Mouse (Mus musculus): ENCODE measurements around the gene Traf3. TPM values are rescaled to one million over a fixed set of nuclear protein-coding genes. Genes with fewer than 3 reads are reported as not detected.

Traf3 gene
- total and polyA plus RNA-seq, 2 experiments from 2014 or later = 13.7 to 40.8 TPM

DNA sequence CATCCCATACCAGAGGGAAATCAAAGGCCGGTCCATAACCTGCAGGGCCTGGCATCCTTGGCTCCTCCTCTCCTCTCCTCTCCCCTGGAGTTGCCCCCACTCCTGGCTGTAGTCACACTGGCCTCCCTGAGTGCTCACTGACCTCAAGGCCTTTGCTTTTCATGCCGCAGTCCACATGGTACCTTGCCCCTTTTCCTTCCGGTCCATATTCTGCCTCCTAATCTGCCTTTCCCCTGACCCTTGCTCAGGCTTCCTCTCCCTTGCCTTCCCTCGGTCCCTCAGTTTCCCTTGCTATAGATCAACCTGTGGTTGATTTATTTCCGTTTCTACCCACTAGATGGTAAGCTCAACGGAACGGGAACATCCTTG, 4.2 kb upstream of the Traf3 start:
- no peak for ATAC-seq
- peak overlapping the region; percentile 37 for H3K9ac ChIP-seq (replicated peaks; ENCODE audit: low read length)
- peaks cover 24% of the 10 kb centered on the region; the same call in 1 of the 2 replicates for H3K4me1 ChIP-seq (ENCODE audit: insufficient read depth, low read length)
- H3K4me3 ChIP-seq (ENCODE audit: low read length) = 0 out of 2 replicates have a peak overlapping the region, but pooled peaks have one; percentile 1
- TF ChIP-seq CTCF (IDR thresholded peaks at IDR 0.05; ENCODE audit: low read depth) = no peak
- H3K36me3 ChIP-seq (ENCODE audit: insufficient read depth, low read length) = no peaks in the 10 kb centered on the region
- peak overlapping the region; percentile 81 for H3K27ac ChIP-seq
- H3K27me3 ChIP-seq (ENCODE audit: insufficient read depth, low read length) = no peaks in the 10 kb centered on the region
- peak overlapping the region; percentile 46 for H3K4me2 ChIP-seq (ENCODE audit: low read depth, low read length)
- 25% methylated on average over 7 of the region's 7 CpGs for WGBS
- H3K9me3 ChIP-seq (ENCODE audit: low read length) = no peaks in the 10 kb centered on the region
- no peak for DNase-seq (ENCODE audit: low spot score)

DNA sequence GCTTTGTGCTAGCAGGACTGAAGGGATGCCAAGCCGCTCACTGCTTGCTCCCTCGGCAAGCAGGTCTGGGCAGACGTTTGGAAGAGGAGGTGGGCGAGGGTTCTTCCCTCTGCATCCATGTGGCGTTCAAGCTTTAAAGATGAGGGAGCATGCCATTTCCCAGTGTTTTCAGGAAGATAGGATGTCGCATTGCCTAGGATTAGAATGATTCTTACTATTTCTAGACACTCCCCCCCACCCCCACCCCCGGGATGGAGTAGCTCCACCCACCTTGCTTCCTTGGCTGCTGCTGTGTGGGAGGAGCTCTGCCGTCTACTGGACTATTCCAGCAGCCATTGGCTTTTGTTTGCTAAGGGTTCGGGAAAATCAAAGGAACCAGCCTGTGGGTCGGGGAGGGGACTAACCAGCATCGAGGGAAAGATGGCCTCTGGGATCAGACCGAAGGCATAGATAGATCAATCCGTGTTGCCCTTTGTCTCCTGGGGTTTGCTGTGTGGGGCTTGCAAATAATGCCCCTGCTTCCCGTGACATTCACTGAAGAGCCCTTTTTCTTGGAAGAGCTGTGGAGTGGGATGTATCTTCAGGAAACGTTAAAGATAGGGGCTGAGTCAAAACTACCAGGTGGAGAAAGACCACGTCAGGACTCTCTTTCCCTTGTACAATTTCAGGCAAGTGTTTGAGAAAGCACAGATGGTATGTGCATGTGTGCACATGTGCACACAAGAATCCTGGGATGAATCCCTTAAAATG, 3.7 kb upstream of the Traf3 start:
- Histone ChIP-seq H3K27ac (peak overlapping the region; percentile 81), H3K9ac (replicated peaks; ENCODE audit: low read length) (peak overlapping the region; percentile 43), H3K4me1 (ENCODE audit: insufficient read depth, low read length) (peaks cover 24% of the 10 kb centered on the region; the same call in 1 of the 2 replicates), H3K4me2 (ENCODE audit: low read depth, low read length) (peak overlapping the region; percentile 46), H3K4me3 (ENCODE audit: low read length) (peak overlapping the region; percentile 1; the same call in 1 of the 2 replicates), H3K9me3 (ENCODE audit: low read length) (no peaks in the 10 kb centered on the region), H3K27me3 (ENCODE audit: insufficient read depth, low read length) (no peaks in the 10 kb centered on the region), H3K36me3 (ENCODE audit: insufficient read depth, low read length) (no peaks in the 10 kb centered on the region)
- DNase-seq (ENCODE audit: low spot score) (peak; percentile 93), ATAC-seq (peak; percentile 82)
- WGBS = 6% methylated on average over 16 of the region's 16 CpGs
- peak; percentile 0; the same call in 1 of the 2 replicates for TF ChIP-seq CTCF (IDR thresholded peaks at IDR 0.05; ENCODE audit: low read depth)

DNA sequence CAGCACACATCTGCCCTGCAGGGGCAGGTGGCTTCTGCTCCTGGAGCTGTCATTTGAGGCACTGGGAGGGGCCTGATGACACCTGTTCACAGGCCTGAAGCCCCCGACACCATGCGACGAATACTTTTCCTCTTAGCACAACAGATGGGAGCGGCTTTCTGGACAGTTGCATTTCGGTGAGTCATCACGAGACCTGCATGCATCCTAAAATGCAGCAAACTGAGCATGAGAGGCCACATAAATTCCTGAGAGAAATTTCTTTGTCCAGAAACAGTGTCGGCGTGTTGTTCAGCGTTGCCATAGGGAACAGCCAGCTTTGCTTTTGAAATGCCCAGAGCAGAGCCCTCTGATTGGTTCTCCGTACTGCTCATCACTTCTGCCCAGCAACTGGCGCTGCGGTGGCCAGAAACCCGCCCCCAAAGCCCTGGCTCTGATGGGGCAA, 1.8 kb upstream of the Traf3 start:
- Histone ChIP-seq H3K27me3 (ENCODE audit: insufficient read depth, low read length) (no peaks in the 10 kb centered on the region), H3K4me3 (ENCODE audit: low read length) (peak overlapping the region; percentile 23), H3K9me3 (ENCODE audit: low read length) (no peaks in the 10 kb centered on the region), H3K36me3 (ENCODE audit: insufficient read depth, low read length) (no peaks in the 10 kb centered on the region), H3K27ac (peak overlapping the region; percentile 88), H3K4me1 (ENCODE audit: insufficient read depth, low read length) (peaks cover 34% of the 10 kb centered on the region), H3K9ac (replicated peaks; ENCODE audit: low read length) (peak overlapping the region; percentile 52), H3K4me2 (ENCODE audit: low read depth, low read length) (peak overlapping the region; percentile 55)
- DNase-seq (ENCODE audit: low spot score) (peak; percentile 97), ATAC-seq (peak; percentile 89)
- TF ChIP-seq CTCF (IDR thresholded peaks at IDR 0.05; ENCODE audit: low read depth) = no peak
- 2% methylated on average over 13 of the region's 13 CpGs for WGBS

DNA sequence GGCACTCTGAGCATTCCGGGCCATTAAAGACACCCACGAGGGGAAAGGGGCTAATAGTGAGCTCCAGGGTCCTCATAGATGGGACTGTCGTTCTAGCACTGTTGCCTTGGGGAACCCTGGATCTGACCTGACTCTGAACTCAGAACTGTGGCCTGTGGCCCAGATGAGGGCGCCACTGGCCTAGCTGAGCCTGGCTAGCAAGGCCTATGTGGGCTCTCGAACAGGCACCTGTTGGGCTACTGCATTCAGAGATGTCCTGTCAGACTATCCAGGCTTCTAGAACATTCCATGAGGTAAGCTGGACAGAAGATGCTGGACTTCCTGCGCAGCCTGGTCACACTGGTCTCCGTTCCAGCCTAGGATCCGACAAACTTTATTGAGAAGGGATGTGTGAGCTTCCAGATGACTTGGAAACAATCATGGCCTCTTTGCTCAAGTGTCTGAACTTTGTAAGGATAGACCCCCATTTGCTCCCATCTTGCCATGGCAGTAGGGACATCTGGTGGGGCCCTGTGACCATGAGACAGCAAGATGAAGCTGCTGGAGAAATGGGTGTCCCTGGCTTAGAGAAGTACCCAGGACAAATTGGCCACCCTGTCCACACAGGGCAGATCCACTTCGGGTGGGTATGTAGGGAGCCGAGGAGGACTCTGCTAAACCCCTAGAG, 891 bp upstream of the Traf3 start:
- H3K9me3 ChIP-seq (ENCODE audit: low read length) = no peaks in the 10 kb centered on the region
- H3K4me2 ChIP-seq (ENCODE audit: low read depth, low read length) = peak overlapping the region; percentile 75
- H3K36me3 ChIP-seq (ENCODE audit: insufficient read depth, low read length) = no peaks in the 10 kb centered on the region
- peaks cover 39% of the 10 kb centered on the region for H3K4me1 ChIP-seq (ENCODE audit: insufficient read depth, low read length)
- DNase-seq (ENCODE audit: low spot score) (peak; percentile 65), ATAC-seq (no peak)
- H3K4me3 ChIP-seq (ENCODE audit: low read length) = peak overlapping the region; percentile 83
- peak; percentile 64 for TF ChIP-seq CTCF (IDR thresholded peaks at IDR 0.05; ENCODE audit: low read depth)
- no peaks in the 10 kb centered on the region for H3K27me3 ChIP-seq (ENCODE audit: insufficient read depth, low read length)
- 61% methylated on average over 10 of the region's 10 CpGs for WGBS
- peak overlapping the region; percentile 88 for H3K27ac ChIP-seq
- no peak overlapping the region for H3K9ac ChIP-seq (replicated peaks; ENCODE audit: low read length)

DNA sequence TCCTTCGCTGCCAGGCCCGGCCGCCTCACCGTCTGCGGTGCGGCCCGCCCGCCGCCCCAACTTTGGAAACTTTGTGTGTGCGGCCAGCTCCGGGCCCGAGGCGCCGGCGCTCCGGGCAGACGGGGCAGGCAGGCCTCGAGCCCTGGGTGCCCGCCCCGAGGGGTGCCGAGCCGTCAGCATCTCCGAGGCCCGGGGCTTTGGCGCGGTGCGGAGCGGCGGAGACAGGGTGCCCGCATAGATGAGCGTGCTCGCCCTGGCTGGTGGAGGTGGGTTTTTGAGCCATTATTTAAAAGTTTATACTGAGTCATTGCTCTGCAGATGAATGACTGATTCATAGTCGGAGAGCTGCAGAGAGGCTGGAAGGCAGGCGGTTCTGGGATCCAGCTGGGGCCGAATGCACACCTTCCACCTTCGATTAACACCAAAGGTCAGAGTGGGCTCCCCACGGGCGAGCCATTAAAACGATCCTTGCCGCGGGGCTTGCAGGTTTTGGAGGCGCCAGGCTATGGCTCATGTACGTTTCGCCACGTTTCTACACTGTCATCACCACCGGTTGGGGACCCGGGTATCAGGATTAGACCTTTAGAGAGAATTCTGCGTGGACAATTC, 615 bp downstream of the Traf3 start:
- Histone ChIP-seq H3K4me1 (ENCODE audit: insufficient read depth, low read length) (peaks cover 38% of the 10 kb centered on the region), H3K36me3 (ENCODE audit: insufficient read depth, low read length) (no peaks in the 10 kb centered on the region), H3K27me3 (ENCODE audit: insufficient read depth, low read length) (no peaks in the 10 kb centered on the region), H3K27ac (peak overlapping the region; percentile 88), H3K9me3 (ENCODE audit: low read length) (no peaks in the 10 kb centered on the region), H3K4me2 (ENCODE audit: low read depth, low read length) (peak overlapping the region; percentile 75), H3K4me3 (ENCODE audit: low read length) (peak overlapping the region; percentile 83), H3K9ac (replicated peaks; ENCODE audit: low read length) (peak overlapping the region; percentile 78)
- ATAC-seq (no peak), DNase-seq (ENCODE audit: low spot score) (peak; percentile 42)
- WGBS = 0% methylated on average over 45 of the region's 48 CpGs
- no peak for TF ChIP-seq CTCF (IDR thresholded peaks at IDR 0.05; ENCODE audit: low read depth)

DNA sequence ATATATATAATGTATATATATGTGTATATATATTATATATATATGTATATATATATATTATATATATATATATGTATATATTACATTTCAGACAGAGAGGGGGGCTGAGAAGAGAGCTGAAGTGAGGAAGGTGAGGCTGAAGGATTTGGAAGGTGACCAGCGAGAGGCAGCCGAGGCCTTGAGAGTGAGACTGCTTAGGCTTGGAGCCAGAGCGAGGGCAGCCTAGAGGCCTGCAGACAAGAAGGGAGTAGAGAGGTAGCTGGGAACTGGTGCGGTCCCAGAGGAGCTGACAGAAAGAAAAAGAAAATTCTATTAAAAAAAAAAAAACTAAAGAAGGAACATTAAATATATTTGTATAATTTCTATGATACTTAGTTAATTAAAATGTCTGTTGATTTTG, 2.7 kb downstream of the Traf3 start:
- Histone ChIP-seq H3K4me3 (ENCODE audit: low read length) (no peak overlapping the region), H3K4me1 (ENCODE audit: insufficient read depth, low read length) (peaks cover 26% of the 10 kb centered on the region), H3K27me3 (ENCODE audit: insufficient read depth, low read length) (no peaks in the 10 kb centered on the region), H3K4me2 (ENCODE audit: low read depth, low read length) (peak overlapping the region; percentile 30; the same call in 1 of the 2 replicates), H3K9me3 (ENCODE audit: low read length) (no peaks in the 10 kb centered on the region), H3K9ac (replicated peaks; ENCODE audit: low read length) (no peak overlapping the region), H3K27ac (no peak overlapping the region), H3K36me3 (ENCODE audit: insufficient read depth, low read length) (no peaks in the 10 kb centered on the region)
- 51% methylated on average over 4 of the region's 4 CpGs for WGBS
- no peak for TF ChIP-seq CTCF (IDR thresholded peaks at IDR 0.05; ENCODE audit: low read depth)
- no peak for ATAC-seq
- DNase-seq (ENCODE audit: low spot score) = peak; percentile 58
